Mouse (Mus musculus) T-cell, adult 2 months (primary cell): Measurements from ENCODE around the gene Syt16.
A peak's percentile ranks its signal among the peaks of the same experiment; 100 is the strongest.

Experiments
- DNase-seq: peaks from one replicate; pipeline ENCODE4 v3.0.0; 2022; ENCODE audit warnings: low spot score

The Syt16 gene

DNA sequence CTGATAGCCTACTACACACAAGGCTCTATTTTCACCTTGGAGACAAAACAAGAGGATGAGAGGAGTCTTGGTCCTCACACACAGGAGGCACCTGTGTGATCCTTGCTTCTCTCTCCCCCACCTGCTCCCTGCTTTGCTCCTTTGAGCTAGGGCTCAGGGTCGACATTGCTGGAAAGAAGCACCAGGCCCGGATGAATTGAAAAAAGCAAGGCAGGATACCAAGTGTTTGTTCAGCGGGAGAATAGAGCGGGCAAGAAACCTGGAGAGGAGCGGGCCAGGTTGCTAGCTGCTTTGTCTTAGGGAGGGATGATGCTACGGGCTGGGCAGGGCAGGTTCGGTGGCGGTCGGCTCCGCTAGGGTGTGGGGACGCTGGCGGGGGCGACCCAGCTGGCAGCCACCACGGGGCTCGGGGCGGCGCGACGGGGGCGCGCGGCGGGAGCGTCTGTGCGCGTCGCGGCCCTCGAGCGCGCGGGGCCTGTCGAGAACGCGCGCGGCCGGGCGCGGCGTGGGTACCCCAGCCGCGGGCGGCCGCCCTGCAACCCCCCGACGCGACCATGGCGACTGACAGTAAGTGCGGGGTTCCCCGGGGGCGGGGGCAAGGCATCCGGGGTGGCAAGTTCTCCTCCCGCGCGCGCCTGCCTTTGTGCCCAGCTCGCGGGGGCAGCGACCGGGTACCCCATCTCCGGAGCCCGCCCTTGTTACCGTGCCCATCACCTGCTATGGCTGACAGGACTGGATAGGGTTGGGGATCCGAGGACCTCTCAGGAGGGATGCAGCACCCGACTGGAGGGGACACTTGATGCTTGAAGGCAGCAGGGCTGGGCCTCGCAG, at the start of gene Syt16:
TSS of gene Syt16 (plus strand) at position 365 of the 831 bp plus-strand sequence.
- DNase-seq, result peak; percentile 5

DNA sequence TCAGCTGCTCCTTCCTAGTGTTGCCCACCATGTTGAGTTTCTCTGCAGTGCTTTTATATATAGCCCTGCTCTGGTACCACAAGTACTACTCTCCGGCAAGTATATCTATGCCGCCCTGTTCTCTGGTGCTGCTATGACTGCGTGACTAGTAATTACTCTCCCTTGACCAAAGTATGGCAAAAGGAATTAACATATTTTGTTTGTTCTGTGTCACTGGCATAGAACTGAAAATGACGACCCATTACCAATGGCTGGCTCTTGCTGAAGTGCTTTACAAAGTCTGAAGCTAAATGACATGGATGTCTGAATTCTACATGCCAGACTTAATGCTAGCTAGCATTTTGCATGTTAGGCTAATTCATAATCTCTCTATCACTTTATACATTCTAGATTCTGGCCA, 49.0 kb upstream of the Syt16 start:
- no peak for DNase-seq

DNA sequence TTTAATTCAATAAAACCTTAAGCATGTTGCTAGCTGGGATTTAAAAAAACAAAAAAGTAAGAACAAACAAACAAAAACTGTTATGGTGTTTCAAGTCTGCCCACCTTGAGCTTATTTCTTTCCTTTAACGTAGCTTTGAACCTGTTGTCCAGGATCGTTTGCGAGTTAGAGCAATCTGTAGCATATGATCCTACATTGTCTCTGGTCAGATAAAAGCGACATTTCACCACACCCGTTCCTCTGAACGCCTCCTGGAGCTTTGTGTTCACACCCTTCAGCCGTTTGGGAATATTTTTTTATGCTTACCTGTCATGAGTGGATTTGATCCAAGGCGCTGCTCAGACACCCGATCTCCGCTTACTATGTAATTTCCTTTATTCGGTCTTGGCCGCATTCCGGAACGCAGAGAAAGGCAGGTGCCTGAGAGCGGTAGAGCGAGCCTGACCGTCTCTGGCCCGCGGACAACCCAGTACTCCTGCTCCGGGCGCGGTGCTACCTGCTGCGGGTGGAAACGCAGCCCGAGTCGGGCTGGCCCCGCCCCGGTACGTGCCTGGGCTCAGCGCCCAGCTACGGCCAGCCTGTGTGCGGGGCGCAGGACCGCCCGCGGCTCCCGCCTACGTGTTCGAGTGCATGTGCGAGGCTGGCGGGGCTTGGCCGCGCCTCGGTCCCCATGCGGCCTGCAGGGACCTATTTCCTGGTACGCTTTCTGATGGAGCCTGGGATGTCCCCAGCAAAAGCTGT, 48.0 kb upstream of the Syt16 start:
- no peak for DNase-seq

DNA sequence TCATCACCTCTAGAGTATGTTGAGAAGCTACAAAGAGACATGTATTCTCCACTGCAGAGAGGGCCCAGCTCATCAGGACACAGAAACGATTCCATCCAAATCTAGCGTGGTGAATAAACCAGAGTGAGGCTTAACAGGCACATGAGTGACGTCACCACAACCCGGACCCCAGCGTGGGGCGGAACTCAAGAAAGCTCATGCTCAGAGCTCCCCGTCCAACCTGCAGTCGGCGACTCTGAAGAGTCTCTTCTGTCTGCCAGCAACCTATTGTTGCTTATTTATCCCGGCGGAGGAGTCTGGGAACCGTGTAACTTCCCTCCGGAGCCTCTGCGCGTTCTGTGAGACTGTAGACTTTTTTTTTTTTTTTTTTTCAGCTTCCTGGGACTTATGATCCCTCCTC, 44.6 kb upstream of the Syt16 start:
- peak; percentile 71 for DNase-seq

DNA sequence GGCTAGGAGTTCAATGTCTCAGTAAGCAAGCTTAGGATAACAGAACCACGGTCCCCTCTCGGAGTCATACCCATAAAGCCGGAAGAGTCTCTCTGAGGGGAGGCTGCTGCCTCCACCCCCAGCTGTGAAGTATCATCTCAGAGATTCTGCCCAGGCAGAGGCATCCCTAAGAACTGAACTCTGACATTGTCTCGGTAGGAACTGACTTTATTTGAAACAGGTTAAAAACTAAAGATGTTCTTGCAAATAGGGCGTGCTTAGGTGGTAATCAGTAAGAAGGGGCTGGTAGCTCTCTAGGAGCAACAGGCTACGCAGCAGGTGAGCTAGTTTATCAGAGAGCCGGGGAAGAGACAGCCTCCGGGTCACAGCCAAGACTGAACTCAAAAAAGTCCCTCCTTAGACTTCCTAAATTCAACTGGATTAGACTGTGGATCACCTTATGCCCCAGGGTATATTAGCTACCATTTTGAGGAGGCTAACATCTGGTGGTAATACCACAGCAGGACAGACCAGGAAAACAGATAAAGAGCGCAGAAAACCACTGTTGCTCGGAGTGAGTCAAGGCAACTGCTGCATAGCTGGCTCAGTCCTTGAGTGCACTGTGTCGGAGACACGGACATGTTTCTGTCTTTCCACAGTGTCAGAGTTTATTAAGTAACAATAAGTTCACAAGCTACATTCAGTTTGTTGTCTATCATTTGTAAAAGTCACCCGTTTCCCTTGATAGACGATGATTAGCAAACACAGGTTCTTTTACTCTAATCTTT, 43.9 kb upstream of the Syt16 start:
- DNase-seq, result peak; percentile 51

DNA sequence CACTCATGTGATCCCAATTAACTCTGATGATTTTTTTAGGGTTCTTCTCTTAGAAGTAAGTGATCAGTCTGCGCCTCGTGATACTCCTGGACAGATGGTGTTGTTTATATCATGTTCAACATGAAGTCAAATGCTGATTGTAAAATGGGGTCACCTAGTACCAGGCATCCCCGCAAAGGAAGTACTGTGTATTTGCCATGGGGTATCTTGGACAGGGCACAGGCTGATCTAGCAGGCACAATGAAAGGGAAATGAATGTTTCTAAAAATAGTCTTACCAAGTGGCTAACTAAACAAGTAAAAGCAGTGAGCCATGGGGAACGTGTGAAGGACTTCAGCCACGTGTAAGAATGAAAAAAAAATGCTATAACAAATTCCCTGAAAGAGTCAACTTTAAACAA, 42.7 kb upstream of the Syt16 start:
- DNase-seq, result no peak

DNA sequence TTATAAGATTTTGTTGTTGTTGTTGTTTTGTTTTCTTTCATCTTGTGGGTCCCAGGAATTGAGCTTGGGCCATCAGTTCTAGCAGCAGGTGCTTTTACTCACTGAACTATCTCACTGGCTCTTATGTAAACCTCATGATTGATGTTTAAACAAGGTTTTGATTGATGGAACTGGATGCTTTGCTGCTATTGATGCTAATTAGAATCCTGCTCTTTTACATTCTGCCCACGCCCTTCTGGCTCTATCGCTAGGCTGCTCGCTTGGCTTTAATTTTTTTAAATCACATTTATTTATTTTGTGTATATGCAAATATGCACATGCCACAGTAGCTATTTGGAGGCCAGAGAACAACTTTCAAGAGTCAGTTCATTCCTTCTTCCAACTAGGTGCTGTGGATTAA, 39.8 kb upstream of the Syt16 start:
- DNase-seq, result no peak

DNA sequence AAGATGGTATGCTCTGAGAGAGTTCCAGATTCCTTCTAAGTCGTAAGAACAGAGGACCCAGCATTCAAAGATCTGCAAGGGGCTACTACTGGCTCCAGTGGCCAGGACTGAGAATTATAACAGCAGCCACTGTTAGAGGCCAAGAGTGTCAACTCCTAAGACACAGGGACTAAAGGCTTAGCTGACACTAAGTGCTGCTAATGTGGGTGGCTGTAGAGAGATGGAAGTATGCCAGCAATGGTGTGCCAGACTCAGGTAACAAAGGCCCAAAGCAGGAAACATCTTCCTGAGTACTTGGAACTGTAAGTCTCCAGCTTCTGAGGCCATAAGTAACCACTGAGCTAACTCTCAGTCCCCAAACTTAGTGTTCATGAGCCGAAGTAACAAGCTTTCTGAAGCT, 38.6 kb upstream of the Syt16 start:
- DNase-seq, result no peak

DNA sequence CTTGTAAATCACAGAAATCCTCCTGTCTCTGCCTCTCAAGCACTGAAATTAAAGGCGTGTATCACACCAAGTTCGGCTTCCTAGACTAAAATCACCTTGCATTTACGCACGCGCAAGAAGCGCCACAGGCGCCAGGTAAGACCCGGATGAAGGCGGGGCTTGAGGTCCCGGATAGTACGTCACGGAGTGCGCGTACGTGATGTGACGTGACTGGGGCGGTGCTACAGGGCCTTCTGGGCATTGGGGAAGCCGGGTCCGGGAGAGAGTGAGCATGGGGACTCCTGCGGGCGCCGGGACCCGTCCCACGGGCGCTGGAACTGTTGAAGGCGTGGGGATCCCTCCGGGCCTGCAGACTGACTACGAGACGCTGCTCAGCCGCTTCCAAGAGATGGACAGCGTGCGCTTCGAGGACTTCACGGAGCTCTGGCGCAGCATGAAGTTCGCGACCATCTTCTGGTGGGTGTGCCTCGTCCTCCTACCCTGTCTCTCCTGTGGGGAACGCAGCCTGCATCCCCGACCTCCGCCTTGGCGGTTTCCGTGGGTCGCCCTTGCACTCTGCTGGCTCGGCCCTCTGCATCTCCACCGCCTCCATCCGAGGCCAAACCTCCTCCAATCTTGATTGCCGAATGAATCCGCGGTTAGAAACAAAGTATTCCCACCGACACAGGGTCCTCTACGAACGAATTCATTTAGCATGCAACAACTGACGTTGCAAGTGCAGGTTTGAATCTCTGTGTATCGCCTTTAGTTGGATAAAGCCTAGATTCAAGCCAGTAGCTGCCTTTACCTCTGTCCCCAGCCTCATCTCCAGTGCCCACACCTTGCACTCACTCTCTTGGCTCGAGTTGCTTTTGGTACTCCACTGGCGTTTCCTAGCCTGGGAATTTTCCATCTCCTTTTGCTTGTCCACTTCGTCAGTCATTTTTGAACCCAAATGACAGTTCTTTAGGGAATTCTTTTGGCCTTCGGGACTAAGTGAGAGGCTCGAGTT, 32.9 kb upstream of the Syt16 start, which contains the start of gene Snapc1:
TSS of gene Snapc1 (plus strand) at position 191 of the 991 bp plus-strand sequence.
- peak; percentile 97 for DNase-seq

DNA sequence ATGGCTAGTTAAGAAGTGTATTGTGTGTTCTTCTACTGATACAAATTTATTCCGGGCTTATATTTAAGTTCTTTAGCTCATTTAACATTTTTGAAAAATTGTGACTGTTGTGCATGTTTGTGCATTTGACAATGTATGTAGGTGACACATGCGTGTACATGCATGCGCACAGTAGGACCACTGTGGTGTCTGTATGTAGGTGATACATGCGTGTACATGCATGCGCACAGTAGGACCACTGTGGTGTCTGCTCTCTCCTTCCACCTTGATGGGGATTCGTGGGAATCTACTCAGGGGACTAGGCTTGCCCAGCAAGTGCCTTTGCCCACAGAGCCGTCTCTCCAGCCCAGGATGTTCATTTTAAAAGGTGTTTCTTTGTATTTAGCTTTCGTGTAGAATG, 28.3 kb upstream of the Syt16 start:
- no peak for DNase-seq

DNA sequence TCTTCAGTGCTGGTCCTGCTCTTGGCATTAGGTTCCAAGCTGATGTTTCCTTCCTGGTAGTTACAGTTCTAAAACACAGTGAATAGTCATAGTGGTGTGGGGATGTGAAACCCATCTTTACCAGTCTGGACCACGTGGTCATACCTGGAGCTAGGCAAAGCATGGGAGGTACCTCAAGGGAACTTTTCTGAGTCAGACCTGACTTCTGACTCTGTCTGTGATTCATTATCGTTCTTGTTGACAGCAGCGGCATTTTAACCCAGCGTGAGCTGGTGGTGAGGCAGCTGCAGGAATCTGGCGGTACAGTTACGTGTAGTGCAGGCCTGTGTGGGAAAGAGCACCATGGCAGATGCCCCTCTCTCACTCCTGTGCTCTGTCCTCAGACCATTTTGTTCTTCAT, 22.9 kb upstream of the Syt16 start:
- DNase-seq, result no peak

DNA sequence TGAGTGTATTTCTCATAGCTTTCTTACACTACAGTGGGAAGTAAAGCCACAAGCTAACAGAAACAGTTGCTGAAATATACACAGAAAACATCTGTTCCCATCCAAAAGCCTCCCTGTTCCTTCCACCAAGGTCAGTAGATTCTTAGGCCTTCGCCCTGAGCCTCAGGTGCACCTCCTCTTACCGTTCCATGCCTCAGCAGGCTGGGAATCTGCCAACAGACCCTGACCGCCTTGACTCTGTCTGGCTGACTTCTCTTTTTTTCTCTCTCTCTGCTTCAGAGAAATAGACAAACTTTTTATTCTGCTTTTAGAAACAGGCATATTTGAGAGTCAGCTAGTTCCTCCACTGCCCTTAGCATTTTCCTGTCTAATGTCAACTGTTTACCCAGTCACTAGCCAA, 19.3 kb upstream of the Syt16 start:
- DNase-seq, result no peak

DNA sequence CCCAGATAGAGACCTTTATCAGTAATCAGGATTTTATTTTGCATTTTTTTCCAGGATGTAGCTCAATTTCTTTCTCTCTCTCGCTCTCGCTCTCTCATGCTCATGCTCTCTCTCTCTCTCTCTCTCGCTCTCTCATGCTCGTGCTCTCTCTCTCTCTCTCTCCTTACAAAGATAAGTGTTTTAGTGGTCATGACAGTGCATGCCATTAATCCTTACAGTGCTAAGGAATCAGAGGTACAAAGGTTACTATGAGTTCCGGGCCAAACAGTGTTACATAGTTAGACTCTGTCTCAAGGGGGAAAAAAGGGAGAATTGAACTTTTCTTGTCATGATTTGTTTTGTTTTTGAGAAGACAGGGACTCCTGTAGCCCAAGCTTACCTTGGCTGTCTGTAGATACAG, 17.8 kb upstream of the Syt16 start:
- DNase-seq, result no peak

DNA sequence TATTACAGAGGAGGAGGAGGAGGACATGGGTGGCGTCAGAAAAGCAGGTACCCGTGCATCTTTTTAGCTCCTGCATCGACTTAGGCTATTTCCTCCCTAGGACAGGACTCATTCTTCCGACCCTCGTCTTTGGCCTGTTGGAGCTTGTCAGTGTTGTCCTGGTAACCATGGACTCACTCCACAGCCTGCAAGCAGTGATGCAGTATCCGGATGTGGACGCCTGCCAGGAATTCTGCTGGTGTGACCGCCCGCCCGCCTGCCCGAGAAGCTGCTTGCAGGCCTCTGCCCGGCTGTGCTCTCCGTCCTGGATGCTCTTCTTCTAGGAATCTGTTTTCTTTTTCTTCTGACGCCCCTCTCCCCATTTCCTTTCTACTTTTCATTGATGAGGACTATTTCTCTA, 14.9 kb upstream of the Syt16 start:
- DNase-seq, result no peak

DNA sequence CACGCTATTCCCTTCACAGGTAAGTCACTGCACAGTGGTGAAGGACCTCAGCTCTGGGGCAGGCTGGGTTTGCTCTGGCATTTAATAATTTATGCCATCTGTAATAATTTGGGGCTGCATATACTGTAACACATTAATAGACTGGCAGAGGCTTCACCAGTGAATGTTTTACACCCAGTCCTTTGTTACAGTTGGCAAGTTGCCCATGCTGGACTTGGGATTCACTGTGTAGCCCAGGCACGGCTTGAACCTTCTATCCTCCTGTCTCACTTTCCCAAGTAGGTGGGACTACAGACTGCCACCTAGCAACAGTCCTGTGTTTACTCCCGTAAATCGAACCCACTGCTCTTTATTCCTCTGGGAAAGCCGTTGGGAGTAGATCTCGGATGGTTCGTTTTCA, 11.2 kb upstream of the Syt16 start:
- DNase-seq, result no peak

DNA sequence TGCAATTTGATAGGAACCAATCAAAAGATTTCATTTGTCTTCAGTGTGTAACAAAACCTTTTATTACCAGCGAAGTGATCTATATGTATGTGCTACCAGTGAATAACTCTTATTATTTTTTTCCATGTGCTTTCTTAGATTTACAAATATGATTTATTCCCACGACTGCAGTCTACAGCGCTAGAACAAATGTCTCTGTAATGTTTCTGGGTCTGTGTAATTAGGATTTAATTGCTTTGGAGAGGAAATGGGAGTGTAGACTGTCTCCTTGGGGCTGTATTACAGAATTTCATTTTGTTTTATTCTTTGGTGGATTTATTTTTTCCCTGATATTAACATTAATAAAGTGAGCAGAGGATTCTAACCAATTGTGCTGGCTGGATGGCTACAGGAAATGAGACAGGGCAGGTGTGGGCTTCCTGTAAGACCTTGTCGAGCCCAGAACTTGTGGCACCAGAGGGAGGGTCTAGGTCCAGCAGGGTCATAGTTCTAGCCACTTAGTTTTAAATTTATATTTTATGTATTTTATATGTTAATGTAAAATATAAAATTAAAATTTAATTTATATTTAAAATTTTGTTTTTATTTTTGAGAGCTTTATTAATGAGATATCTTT, 9.0 kb upstream of the Syt16 start:
- no peak for DNase-seq

DNA sequence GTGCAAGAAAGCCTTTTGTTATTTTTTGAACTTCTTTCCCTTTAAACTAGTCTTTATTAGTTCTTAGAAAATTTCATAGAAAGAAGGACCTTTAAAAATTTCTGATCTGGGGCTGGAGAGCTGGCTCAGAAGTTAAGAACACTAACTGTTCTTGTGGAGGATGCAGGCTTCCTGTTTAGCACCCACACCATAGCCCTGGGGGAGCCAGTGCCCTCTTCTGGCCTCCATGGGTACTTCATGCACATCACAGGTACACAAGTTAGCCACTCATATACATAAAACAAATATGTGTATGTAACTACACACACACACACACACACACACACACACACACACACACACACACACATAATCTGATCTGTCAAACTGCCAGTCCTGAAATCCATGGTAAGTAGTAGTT, 7.9 kb upstream of the Syt16 start:
- DNase-seq, result peak; percentile 57

DNA sequence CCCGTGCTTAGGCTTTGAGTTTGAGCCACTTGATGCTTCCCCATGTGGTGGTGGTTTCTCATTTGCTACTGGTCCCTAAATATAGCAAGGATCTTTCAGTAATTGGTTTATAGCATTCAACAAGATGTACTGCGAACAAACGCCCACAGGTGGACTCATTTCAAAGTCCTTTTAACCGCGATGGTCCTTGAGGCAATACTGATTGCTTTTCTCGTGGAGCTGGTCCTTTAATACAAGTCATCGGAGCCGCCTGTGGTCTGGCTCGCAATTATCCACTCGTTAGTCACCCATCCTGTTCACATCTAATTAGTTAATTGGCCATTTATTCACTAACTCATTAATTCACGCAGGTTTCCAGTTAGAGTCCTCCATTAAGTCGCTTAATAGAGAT, 560 bp upstream of the Syt16 start:
- no peak for DNase-seq

DNA sequence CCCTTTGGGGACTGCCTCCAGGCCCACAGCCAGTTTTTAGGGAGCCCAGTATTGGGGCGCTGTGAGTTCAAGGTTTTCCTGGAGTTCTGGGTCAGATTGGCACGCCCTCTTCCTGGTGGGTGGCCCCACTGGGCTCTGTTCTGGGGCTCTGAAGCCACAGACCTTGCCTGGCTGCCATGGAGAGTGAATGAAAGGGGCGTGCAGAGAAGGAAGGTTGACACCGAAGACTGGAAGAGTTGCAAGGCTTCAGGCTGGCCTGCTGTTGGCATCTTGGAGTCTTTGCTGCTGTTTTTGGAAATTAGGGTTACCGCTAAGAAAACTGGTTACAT, 631 bp downstream of the Syt16 start:
- DNase-seq, result no peak

DNA sequence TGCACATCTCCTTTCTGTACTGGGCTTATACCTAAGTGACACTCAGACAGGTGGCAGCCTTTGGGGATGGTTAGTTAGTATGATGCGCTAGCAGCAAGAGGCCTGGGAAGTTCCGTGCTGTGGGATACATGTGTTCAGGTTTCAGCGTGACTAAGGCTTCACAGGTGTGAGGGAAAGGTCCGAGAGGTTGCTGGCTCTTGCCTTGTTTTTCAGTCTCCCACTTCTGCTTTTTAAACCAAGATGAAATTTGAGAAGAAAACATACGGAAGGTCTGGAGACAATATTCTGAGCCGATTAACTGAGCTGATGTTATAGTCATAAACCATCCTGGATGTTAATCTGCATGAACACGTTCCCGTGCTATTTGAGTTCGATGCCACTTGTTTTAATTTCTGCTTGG, 5.0 kb downstream of the Syt16 start:
- no peak for DNase-seq

DNA sequence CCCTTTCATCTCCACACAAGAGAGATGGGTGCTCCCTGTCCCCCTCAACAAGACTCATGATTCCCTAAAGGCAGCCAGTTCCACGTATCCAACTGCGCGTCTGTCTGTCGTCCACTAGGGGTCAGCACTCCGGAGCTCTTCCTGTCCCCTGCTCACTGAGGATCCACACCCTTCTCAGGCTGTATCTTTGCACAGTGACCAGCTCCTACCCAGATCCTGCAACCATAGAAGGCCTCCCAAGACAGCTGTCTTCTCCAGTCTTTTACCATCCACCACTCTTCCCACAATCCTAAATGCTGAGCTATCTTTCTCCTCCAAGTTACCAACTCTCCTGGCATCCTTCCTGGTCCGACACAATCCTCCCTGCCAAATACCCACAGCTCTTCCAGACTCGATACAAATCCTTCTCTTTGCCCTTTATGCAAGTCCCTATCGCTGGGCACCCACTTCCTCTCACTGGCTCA, 12.0 kb downstream of the Syt16 start:
- DNase-seq, result peak; percentile 10
